Mouse (Mus musculus) 416B (cell line): ENCODE data around the gene Cyp26c1.

Source experiments
- DNase-seq: peaks from one replicate; pipeline ENCODE4 v3.0.0; 2011; ENCODE audit warnings: low read depth

Cyp26c1 gene

GRCm38 (mm10) chr19:37698273-37699160 is 13.1 kb downstream of the Cyp26c1 start:
- DNase-seq: no peak

DNA sequence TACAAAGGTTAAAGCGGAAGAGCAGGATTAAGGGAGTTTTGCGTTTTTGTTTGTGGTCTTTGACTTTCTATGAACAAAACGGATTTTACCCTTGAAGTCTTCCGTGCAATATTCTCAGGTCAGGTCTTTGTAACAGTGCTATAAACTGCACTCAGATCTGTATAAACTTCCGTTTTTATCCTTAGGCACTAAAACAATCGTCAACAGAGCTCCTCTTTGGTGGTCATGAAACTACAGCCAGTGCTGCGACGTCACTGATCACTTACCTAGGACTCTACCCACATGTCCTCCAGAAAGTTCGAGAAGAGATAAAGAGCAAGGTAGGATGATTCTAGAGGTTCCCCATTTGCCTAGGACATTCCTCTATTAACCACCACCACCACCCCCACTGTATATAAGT is 14.3 kb downstream of the Cyp26c1 start:
- DNase-seq: no peak

DNA sequence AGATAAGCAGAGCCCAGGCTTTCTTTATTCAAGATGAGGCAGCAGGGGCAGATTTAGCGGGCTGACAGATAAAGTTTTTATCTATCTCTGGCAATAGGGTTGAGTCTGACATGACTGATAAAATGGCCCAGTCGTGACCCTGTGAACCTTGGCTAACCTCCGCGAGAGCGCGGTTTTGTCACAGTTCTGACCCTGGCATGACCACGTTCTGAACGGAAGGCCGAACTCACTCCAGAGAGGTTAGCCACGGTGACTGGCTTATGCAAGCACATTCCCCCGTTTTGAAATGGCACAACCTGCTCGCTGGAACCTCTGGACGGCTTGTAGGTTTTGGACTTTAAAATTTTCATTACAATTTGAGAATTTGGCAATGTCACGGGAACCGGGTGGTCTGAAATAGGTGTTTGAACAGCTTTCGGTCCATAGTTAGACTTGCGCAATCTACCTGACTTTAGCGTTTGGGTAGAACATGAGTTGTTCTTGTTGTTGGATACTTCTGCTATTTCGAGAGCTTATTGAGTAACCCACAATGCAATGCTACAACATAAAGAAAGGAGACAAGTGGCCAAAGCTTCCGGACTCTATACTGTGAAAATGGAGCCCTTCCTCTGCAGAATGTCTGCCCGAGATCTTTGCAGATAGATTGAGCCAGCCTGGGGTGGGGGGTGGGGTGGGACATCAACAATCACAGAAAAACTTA is 17.1 kb downstream of the Cyp26c1 start:
- DNase-seq: peak; percentile 94

DNA sequence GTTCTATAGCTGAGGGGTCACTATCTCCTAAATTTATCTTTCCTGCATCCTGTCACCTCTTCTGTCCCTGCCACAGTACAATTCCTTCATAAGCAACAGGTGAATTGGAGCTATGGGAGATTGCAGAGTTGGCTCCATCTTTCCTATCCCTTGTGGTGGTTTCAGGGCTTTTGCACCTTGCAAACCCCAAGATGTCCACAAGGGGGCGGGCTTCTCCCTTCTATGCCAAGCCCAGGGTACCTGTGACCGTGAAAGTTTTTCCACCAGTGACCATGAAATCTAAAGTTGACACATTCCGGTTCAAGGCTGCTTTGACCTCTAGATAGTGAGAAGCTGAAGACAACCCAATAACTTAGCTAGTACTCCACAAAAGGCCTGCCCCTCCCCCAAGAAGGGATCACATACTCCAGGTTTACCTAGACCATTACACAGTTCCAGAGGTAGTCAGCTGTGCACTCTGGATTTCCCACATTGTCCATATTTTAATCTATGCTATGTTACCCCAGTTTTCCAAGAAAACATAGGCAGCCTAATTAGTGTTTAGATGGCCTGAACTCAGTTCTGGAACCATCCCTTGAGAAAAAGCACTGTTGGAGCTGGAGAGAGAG is 18.6 kb downstream of the Cyp26c1 start:
- DNase-seq: peak; percentile 70

- peak; percentile 15 for DNase-seq
Observed at GRCm38 (mm10) chr19:37705722-37706121, 20.3 kb downstream of the Cyp26c1 start.

GRCm38 (mm10) chr19:37714681-37715080 is 29.3 kb downstream of the Cyp26c1 start:
- no peak for DNase-seq

DNA sequence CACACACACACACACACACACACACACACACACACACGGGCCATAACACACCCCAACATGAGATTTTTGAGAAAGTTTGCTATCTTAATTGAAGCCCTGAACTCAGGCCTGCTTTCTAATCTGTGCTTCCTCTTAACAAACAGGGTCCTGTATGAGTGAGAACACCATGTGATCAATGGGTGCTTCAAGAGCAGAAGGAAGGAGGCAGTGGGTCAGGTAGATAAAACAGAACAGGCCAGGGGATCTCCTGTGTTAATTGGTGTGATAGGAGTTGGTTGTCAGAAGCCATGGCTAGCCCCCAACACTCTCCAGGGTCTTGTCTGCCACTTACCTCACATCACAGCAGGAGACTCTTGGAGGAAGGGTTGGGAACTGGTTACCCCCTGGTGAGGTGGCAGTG is 30.6 kb downstream of the Cyp26c1 start:
- DNase-seq: peak; percentile 54

GRCm38 (mm10) chr19:37716524-37717175 is 31.3 kb downstream of the Cyp26c1 start:
- DNase-seq: no peak

- no peak for DNase-seq
Observed at GRCm38 (mm10) chr19:37719166-37719565, 33.8 kb downstream of the Cyp26c1 start.

DNA sequence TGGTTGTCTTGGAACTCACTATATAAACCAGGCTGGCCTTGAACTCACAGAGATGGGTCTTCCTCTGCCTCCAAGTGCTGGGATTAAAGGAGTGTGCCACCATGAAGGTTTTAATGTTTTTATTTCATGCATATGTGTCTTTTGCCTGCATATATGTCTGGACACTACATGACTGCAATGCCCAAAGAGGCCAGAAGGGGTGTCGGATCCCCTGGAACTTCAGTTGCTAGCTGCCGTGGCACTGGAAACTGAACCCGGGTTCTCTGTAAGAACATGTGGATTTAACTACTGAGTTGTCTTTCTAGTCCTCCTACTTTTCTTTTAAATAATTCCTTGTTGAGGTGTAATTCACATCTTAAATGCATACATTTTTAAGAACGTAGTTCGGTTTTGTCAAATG is 39.2 kb downstream of the Cyp26c1 start:
- DNase-seq: no peak

DNA sequence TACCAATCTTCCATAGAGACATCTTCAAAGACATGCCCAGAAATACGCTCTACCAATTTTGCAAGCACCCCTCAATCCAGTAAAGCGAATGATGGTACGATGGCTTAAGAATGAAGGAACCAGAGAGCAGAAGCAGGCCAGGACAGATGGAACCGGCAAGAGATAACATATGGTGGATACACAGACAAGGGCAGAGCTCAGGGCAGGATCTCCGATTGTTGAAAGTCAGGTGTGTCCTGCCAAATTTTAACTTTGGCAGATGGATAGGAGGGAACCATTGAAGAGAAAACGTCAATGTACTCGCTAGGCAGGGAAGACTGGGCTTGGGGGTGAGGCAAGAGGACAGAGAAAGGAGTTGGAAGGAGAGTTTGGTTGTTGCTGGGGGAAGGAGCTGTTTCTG is 41.2 kb downstream of the Cyp26c1 start:
- DNase-seq: no peak

DNA sequence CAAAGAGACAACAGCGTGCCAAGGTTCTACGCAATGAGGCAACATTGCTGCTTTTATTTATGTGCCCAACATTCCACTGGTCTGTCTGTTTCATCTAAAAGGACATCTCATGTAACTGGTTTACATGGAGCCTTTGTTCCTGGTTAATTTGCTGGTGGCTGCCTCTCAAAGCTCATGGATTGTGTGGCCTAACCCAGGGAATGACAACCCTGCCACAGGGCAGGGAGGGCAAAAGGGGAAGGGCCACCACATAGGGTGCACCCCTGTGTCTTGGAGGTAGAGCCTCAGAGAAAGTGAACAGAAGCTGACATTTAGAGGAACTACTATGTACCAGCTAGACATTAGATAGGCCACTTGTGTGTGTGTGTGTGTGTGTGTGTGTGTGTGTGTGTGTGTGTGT is 42.0 kb downstream of the Cyp26c1 start:
- DNase-seq: no peak

- no peak for DNase-seq
Observed at GRCm38 (mm10) chr19:37735426-37735825, 50.0 kb downstream of the Cyp26c1 start.

DNA sequence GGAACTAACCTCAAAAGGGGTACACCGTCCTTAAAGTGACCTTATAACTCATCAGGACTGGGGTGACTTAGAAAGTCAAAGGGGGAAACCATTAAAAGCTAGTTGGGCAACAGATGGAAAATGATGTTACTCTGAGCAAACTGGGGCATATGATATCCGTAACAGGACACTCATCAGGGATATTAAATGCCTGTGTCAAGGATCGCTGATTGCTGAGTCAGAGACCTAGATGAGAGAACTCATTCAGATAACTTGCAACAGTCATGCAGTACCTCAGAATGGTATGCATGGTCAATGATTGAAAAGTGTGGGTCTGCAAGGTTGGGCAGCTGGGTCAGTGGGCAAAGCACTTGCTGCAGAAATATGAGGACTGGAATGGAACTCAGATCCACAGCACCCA is 53.2 kb downstream of the Cyp26c1 start:
- no peak for DNase-seq

DNA sequence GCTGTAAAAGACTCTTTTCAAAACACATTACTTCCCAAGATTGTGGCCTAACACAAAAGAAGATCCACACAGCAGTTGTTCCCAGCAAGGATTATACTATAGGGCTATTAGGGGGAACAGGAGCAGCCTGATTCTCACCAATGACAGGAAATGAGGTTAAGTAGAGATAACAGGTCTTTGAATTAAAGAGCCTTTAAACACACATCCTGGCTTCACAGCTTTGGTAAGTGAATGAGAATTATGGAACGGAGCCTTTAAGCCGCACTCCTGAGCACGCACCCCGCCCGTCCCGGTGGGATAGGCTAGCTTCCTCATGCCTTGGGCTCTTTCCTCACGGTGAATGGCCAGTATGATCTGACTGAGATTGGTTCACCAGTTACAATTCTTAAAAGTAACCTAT is 54.7 kb downstream of the Cyp26c1 start:
- peak; percentile 44 for DNase-seq
